Mouse (Mus musculus) small intestine, adult 2 months (tissue): ENCODE measurements at regions not wholly inside any gene's neighbourhood (a gene's known extent, or its start where the extent isn't known, plus 50 kb on each side); places are given as distances from the start of the nearest gene placed in this dataset.

Experiments
- CTCF ChIP-seq: fragments of 200-500 bp; IDR thresholded peaks from 2 replicates; pipeline ENCODE4 v1.5.1; 2012; ENCODE audit warnings: low read depth, mild to moderate bottlenecking, control low read depth, inconsistent platforms, low read length, moderate library complexity, mixed read lengths; ENCODE audit not compliant: insufficient replicate concordance, insufficient read length; ENCODE audit errors: extremely low read depth
- POLR2A ChIP-seq: fragments of 200-500 bp; IDR thresholded peaks from 2 replicates; pipeline ENCODE4 v1.6.1; 2012; ENCODE audit warnings: low read depth, mild to moderate bottlenecking, control low read depth, inconsistent platforms, low read length, moderate library complexity

GRCm38 (mm10) chr17:78075892-78076291 is 124.2 kb upstream of the Crim1 start:
- TF ChIP-seq POLR2A, result no peak
- TF ChIP-seq CTCF, result no peak
